Mouse (Mus musculus) mesoderm, embryonic 11.5 days (tissue): ENCODE data around the gene Kctd11.
"Not testable (repeated sequence)": the region's sequence is repeated elsewhere in the genome, so short reads cannot be mapped to it uniquely, and the experiment has no call there.

ENCODE experiments used
- DNase-seq: peaks from one replicate; pipeline ENCODE4 v3.0.0-alpha.2; 2012; ENCODE audit warnings: low read depth, low spot score

Kctd11 gene

DNA sequence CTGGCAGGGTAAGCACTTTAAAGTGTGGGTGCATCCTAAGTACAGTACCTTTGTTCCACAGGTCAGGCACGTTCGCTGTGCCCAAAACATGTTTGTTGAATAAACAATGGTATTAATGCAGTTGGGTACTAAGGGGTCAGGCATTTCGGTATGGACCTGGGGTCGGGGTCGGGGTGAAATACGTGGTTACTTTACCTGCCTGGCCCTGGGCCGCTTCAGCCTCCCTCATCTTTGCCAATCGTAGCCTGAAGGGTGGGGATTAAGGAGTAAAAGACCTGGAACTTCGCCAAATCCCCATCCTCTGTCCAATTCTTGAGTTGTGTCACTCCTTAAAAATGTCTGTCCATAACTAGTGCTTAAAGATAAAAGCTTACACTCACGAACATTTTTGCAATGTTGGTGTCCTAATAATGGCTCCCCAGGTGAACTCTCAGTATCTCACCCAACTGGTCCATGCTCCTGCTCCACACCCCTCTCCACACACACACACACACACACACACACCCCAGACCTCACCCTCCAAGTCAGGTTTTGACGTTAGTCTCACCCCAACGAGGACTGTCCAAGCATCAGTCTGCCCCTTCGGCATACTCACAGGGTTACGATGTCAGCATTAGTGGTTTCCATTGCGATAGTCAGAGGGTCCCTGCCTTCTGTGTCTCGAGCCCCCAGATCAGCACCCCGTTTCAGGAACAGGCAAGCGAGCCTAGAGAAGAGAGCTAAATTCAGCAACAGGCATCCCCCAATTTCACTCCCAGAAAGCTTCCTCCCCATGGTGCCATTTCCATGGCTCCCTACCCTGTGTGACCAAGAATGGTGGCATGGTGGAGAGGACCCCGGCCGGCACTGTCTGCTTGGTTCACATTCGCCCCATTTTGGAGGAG lies 823 bp upstream of the Kctd11 start:
- DNase-seq = no peak

DNA sequence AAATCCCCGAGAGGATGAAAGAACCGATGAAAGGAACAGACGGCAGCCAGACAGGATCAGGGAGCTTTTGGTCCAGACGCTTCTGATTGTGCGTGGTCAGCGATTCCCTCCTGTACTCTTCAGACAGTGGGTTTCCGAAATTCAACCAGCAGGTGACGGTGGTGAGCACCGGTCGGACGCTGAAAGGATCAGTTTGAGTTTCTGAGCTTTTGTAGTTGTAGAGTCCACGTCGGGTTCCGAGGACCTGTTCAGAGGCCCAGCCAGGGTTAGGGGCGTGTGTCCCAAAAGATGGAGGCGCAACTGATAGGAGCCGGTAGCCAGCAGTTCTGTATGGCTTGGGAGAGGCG lies 727 bp downstream of the Kctd11 start:
- peak; percentile 80 for DNase-seq

DNA sequence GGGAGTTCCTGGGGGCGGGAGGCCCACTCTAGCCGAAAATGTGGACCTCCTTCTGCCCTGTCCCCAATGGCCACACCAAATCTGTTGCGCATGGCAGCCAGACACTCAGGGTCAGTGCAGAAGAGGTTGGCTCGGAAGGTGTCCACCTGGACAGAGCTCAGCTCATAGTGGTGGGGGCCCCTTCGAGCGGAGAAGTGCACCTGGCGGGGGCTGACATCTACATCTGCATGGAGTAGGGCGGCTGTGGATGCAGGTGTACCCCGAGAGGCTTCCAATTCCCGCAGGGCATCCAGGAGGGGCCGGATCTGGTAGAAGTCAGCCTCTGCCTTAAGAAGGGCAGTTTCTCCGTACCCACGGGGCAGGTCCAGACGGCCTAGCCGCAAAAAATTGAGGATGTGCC lies 1.5 kb downstream of the Kctd11 start:
- no peak for DNase-seq

DNA sequence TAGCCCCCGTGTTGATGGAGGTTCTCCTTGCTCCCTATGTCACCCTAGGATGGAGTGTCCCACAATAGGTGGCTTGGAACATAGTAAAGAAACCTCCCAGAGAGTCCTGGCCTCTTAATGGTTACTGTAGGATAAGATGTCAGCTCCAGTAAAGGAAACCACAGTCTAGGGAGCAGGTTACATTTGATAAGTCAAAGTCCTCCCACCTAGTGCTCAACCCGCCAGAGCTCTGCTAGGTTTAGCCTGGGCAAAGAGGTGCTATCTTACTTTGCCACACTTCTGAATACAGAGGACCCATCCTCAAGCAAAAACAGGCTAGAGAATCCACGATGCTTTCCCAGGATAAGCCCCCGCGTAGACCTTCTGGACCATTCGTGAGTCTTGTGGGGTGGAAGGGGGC lies 2.3 kb downstream of the Kctd11 start:
- DNase-seq = no peak

DNA sequence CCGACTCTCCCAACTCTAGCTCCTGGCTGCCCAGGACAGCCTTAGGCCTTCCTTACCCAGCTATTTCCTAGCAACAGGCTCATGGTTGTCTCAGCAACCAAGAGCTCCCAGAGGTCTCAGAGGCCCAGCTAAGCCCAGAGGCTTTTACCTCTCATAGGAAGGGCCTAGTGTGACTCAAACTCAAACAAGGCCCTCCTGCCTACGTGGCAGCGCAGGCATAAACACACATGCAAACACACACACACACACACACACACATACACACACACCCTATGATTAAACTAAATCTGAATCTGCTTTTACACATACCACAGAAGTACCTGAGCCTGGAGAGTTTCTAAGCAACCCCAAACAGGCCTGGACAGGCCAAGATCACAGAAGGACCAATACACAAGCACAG lies 2.8 kb downstream of the Kctd11 start:
- no peak for DNase-seq

DNA sequence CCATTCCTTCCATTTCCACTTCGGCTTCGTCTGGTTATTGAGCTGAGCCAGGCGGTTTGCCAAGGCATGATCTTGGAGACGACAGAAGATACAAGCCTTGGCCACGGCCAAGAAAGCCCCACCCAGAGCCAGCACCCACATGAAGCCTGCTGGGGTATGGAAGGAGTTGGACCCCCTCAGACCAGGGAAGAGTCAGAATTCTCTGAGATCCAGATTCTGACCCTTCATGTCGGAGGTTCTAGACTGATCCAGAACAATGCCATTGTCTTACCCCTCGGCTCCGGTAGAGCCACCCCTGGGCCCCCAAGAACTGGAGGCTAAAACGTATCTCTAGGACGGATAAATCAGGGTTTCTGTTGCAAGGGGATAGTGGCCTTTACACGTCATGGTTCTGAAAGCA lies 3.3 kb downstream of the Kctd11 start, which contains the start of gene Tmem95:
Gene Tmem95 (minus strand): TSS at position 141 of the 400 bp plus-strand sequence.
- no peak for DNase-seq

DNA sequence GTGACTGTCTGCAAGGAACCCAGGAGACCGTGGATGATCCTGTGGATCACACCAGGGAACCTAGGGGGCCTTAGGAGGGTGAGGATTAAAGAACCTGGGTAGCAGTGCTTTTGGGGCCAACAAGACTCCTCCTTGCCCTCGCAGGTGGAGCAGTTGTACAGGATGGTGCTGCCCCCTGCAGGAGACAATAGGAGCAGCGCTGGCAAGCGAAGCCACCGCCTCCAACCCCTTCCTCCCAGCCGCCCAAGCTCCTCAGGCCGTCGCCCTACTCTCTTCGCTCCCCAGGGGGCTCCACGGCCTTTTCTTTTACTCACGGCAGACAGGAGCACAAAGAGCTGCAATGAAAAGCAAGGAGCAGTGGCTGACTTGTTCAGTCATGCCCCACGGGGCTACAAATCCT lies 4.3 kb downstream of the Kctd11 start:
- peak; percentile 86 for DNase-seq

DNA sequence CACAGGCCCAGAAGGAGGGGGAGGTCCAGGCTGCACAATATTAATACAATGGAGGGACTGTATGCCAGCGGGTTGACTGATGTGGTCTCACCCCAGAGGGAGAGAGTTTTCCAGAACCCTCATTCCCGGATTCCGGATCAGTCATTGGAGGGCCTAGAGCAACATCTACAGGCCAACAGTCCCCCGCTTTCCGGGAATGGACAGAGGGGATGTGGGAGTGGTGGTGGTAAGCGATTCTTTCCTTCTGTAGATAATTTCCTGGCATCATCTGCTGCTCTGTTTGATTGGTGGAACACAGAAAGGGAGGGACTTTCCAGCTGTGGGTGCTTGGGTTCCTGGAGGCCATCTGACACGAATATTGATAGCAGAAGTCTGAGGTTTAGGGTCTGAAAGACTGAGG lies 5.0 kb downstream of the Kctd11 start:
- DNase-seq = no peak

DNA sequence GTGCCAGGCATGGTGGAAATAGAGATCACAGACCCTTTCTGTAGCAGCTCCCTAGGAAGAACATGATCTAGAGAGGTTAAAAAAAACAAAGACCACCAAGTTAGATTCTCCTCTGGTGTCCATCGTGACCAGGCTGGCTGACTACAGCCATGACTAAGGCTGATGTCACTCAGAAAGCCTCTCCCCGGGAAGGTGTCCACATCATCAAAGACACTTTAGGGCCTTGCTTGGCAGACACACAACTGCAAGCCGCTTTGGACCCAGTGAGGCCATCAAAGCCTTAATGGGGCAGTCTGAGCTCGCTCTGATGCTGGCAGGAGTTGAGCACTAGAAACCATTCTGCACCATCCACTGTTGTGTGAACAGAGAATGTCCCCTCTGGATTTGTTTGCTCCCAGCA lies 8.8 kb downstream of the Kctd11 start:
- no peak for DNase-seq

DNA sequence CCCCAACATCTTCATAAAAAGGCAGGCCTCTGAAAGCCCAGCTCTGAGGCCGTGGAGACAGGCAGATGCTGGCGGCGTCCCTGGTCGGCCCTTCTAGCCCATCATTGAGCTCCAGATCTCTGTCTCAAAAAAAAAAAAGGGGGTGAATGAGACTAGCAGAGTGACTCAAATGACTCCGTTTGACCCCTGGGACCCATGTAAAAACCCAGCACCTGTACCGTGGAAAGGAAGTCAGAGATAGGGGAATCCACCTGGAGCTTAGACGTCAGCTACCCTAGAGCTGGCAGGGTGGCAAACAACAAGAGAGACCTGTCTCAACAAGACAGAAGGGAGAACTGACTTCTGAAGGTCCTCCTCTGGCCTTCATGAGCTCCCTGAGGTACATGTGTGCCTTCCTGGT lies 9.4 kb downstream of the Kctd11 start:
- no peak for DNase-seq

DNA sequence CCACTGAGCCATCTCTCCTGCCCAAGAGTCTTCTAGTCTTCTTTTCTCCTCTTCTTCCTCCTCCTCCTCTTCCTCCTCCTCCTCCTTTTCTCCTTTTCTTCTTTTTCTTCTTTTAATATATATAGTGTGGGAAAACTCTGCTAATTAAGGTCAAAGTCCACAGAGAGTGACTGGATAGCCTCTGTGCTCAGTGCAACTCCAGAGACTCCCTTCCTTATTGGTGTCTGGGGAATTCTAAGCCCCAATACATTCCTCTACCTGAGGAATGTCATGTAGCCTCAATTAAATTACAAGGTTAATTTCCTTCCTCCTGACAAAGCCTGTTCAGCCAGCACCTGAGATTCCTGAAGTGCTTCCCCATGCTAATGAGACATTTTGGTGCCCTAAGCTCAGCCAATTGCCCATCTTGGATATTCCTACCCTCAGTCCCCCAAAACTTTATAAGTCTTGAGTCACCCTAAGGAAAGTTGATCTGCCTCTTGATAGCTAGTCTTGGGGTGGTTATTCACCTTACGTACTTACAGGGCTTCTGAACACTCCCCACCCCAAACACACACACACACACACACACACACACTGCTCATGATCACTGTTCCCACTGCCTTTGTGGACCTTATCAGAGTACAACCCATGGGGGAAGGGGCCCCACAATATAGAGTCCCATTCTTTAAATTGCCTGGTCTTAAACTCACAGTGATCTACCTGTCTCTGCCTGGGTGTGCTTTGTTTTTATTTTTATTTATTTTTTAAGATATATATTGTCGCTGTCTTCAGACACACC lies 10.7 kb downstream of the Kctd11 start:
- DNase-seq = no peak

DNA sequence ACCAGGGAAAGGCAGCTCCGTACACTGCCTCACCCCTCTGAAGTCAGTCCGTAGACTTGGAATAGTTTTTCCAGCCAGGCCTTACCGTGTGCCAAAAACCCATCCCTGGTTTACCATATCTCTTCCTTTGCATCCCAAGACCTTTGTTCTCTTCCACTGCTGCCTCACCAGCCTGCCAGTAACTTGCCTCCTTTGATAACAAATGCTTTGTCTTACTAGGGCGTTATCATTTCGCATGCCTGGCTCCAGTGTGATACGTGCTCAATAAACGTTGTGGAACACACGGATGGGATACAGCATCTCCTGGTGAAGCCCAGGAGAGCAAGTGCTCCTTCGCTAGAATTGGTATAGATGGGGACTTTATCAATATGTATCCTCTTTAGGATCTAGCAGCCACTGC lies 13.9 kb downstream of the Kctd11 start:
- DNase-seq = no peak

DNA sequence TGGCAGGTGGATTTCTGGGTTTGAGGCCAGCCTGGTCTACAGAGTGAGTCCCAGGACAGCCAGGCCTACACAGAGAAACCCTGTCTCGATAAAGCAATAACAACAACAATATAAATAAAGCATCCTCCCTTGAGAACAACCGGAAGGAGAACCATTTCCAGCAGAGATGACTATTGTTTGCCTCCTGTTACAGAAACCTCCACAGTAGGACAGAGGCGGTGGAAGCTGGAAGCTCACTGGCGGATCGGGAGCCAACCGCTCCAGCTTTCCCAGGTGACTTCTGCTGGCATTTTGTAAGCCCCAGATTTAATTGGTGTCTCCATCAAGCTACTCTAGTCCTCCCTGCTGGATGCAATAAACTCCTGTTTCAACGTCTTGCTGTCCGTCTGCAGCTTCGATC lies 15.6 kb downstream of the Kctd11 start:
- DNase-seq = no peak

DNA sequence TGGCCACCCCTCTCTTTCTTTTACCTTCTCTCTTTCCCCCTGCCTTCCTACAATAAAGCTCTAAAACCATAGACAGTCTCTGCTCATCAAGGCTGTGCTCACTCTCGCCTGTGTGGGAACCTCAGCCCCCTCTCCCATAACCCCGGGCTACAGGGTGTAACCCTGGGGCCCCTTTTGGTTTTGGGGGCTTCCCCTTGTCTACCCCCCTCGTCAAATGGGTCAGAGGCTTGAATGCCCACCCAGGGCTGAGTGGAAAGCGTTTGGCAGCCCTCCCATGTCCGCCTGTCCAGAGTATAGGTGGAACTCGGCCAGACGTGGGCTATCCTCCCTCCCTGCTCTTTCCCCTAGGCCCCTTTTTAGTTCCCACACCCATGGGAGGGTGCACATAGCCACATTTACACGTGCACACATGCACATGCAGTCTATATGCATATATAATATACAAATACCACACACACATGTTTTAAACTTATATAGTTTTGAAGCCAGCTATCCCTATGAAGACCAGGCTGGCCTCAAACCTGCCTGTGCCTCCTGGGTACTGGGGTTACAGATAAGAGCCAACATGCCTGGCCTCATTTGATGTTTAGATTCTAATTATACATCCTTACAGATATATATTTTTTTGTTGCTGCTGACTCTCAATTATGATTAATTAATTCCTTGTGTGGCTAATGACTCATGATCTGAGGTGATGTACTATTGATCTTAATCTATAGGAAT lies 16.9 kb downstream of the Kctd11 start:
- DNase-seq = no peak

DNA sequence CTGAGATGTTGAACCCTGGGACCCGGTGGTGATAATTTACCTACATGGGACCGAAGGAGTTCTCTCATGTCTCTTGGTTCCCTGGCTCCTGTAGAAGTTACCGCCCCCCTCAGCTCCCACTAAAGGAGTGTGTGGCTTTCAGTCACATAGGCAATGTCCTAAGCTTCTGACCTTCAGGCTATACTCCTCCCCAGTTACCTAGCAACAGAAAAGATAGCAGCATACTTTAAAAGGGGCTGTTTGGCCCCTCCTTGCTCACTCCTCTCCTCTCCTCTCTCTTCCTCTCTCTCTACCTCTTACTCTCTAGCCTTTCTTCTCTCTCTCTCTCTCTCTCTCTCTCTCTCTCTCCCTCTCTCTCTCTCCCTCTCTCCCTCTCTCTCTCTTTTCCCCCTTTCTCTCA lies 17.5 kb downstream of the Kctd11 start:
- DNase-seq = not testable (repeated sequence)

DNA sequence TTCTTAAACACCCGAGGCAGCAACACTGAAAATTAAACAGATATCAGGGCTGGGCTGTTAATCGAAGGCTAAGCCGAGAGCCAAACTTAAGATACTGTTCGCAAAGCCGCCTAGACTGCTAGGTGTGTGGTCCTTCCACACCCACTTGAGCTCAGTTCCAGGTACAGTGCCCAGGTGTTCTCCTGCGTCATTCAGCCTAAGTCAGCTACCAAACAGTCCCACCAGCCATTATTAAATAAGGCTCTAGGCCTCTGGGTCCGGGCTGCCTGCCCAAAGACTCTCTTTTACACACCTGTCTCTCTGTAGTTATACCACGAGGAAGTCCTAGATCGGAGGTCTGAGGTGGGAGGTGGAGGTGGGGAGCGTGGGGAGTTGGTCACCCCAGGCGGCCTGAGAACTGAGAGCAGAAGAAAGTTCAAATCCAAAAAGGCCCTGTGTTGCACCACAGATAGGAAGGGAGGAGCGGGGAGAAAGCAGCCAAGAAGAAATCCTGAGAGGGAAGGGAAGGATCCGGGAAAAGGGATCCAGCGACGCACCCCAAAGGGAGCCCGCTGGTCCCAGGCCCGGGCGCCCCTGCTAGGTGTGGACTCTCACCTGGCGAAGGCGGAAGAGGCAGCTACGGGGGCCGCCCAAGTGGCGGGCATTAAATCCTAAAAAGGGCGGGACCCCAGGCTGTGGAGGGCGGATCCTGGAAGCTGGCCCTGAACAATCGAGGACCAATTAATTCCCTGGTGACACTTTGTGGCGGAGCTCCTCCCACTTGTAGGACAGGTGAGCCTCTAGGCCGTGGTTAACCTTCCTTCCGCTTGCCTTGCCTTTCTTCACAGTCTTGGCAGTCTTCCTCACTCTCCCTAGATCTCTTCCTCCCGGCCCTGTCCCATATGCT lies 22.9 kb downstream of the Kctd11 start, which contains the start of gene Tnk1:
Gene Tnk1 (minus strand): TSS at position 618 of the 886 bp plus-strand sequence.
- DNase-seq = no peak

DNA sequence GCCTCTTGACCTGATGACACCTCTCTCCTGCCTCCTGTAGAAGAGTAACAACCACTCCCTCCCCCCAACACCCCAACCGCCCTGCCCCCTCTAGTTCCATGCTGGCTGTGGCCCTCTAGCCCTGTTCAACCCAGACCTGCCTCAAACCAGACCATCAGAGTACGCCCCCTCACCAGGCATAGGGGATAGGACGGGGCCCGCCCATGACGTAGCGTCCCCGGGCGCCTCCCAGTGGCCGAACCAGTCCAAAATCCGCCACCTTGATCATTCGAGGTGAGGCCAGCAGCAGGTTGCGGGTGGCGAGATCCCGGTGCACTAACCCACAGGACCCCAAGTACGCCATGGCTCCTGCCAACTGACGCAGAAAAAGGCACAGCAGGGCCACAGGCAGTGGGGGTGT lies 25.9 kb downstream of the Kctd11 start:
- no peak for DNase-seq

DNA sequence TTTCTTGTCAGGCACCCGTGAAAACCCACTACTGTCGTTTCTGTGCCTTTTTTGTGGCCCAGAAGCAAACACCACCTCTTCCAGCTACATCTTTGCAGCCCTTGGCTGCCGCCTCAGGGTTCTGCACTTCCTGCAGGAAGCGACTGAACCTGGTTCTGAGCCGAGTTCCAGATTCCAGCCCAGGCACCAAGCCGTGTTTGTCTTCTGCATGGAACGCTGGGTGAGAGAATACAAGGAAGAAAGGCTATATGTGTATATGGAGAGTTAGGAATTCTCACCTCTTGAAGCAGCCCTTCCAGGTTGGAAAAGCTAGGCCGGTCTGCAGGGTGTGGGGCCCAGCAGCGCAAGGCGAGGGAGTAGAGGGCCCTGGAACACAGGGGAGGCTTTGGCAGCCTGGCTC lies 26.5 kb downstream of the Kctd11 start:
- no peak for DNase-seq

DNA sequence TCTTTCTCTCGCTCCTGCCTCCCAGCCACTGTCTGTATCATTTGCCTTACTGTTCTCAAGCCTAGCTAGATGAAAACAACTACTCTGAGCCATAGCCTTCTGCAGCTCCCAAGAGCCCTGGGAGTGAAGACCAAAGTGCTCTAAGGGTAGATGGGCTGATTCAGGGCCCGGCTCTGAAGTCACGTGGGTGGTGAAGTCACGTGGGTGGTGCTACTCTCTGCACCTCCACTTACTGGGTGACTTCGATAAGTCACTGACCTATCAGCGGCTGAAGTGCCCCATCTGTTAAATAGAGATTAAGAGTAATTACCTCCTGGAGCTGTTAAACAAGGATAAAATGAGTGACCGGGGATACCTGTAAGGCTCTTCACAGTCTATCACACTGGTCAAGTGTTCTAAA lies 27.2 kb downstream of the Kctd11 start:
- no peak for DNase-seq

DNA sequence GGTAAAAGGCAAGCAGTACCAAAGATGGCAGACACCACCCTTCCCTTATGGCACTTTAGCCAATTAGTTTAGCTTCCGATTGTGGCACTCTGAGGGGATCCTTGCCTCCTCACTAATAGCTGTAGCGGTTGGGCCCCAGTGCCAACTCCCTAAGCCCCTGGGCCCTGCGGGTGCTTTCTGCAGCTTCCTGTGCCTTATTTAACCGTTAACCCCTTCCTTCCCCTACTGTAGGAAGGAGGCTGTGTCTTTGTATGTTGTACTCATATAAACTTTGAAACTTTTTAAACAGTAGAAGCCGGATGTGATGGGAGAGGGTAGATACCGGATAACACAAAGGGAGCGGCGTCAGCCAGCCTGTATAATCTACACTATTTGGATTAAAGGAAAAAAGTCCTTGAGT lies 30.5 kb downstream of the Kctd11 start:
- no peak for DNase-seq

DNA sequence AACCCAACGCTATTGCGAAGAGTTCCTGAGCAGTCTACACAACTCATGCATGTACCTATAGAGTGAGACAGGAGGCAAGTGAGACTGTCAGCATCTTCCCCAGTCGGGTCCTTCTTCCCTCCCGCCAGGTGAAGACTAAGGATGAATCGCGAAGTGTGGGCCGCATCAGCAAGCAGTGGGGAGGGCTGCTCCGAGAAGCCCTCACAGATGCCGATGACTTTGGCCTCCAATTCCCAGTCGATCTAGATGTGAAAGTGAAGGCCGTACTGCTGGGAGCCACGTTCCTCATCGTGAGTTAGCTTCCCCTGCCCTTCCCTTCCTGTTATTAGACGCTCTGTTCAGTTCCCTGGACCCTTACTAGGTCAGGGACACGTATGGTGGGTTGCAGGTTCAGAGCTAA lies 31.3 kb downstream of the Kctd11 start:
- DNase-seq = no peak
